Mouse (Mus musculus) hindbrain, embryonic 10.5 days (tissue): Measurements from ENCODE around the gene Nme7. TPM values are rescaled to one million over a fixed set of nuclear protein-coding genes. Genes with fewer than 3 reads are reported as not detected.
A peak's percentile ranks its signal among the peaks of the same experiment; 100 is the strongest.

Source experiments
- DNase-seq: peaks from one replicate; pipeline ENCODE4 v3.0.0-alpha.2; 2017; ENCODE audit warnings: low spot score
- H3K27ac ChIP-seq: fragments of 300-500 bp; sonication (generic); 2 replicates; pipeline ENCODE4 v1.5.1; 2016; ENCODE audit warnings: mild to moderate bottlenecking, moderate library complexity
- H3K27me3 ChIP-seq: fragments of 300-500 bp; sonication (generic); 2 replicates; pipeline ENCODE4 v1.6.1; 2016; ENCODE audit warnings: mild to moderate bottlenecking; ENCODE audit not compliant: poor library complexity, insufficient read depth, severe bottlenecking
- H3K36me3 ChIP-seq: fragments of 300-500 bp; sonication (generic); 2 replicates; pipeline ENCODE4 v1.6.1; 2016; ENCODE audit warnings: mild to moderate bottlenecking, moderate library complexity
- H3K4me1 ChIP-seq: fragments of 300-500 bp; sonication (generic); replicated peaks from 2 replicates; pipeline ENCODE4 v1.6.1; 2016; ENCODE audit warnings: mild to moderate bottlenecking
- H3K4me3 ChIP-seq: fragments of 300-500 bp; sonication (generic); 2 replicates; pipeline ENCODE4 v1.5.1; 2016; ENCODE audit warnings: mild to moderate bottlenecking, moderate library complexity
- H3K9me3 ChIP-seq: fragments of 300-500 bp; sonication (generic); 2 replicates; pipeline ENCODE4 v1.6.1; 2016; ENCODE audit warnings: mild to moderate bottlenecking, moderate library complexity
- WGBS: fragments of 180-500 bp; shearing (Covaris S2); methylation state at CpG from one replicate; pipeline ENCODE4 v1.1.7; 2016; 5-methylcytosine and 5-hydroxymethylcytosine counted together
- polyA plus RNA-seq: library from polyadenylated mRNA; unstranded; fragments of >200 nt; fragmentation: Nextera tagmentation; extraction: Ambion mirVana; gene quantifications from 2 replicates; pipeline ENCODE4 v1.2.1, GENCODE M21; 2016

The Nme7 gene
- polyA plus RNA-seq, 1 experiment from 2014 or later, result 31.8 TPM

GRCm38 (mm10) chr1:164450644-164451043 is 146.7 kb downstream of the Nme7 start:
- Histone ChIP-seq H3K36me3 (peaks cover 64% of the 10 kb centered on the region), H3K9me3 (no peaks in the 10 kb centered on the region), H3K27me3 (peaks cover 1% of the 10 kb centered on the region), H3K27ac (no peak overlapping the region), H3K4me3 (no peak overlapping the region), H3K4me1 (peaks cover 19% of the 10 kb centered on the region)
- 88% methylated on average over 4 of the region's 4 CpGs for WGBS
- no peak for DNase-seq

- peaks cover 8% of the 10 kb centered on the region for H3K27me3 ChIP-seq
- no peak overlapping the region for H3K27ac ChIP-seq
- DNase-seq, result no peak
- WGBS, result 89% methylated on average over 5 of the region's 5 CpGs
- H3K4me3 ChIP-seq, result no peak overlapping the region
- H3K36me3 ChIP-seq, result peaks cover 57% of the 10 kb centered on the region
- no peaks in the 10 kb centered on the region for H3K9me3 ChIP-seq
- peaks cover 26% of the 10 kb centered on the region for H3K4me1 ChIP-seq
Measured at GRCm38 (mm10) chr1:164451346-164451745, 147.4 kb downstream of the Nme7 start.

- Histone ChIP-seq H3K4me3 (no peak overlapping the region), H3K36me3 (peaks cover 52% of the 10 kb centered on the region), H3K9me3 (no peaks in the 10 kb centered on the region), H3K27ac (no peak overlapping the region), H3K27me3 (peaks cover 16% of the 10 kb centered on the region), H3K4me1 (peaks cover 37% of the 10 kb centered on the region)
- no peak for DNase-seq
- 90% methylated on average over 6 of the region's 6 CpGs for WGBS
Measured at GRCm38 (mm10) chr1:164452580-164452979, 148.7 kb downstream of the Nme7 start.

GRCm38 (mm10) chr1:164453146-164453545 is 149.2 kb downstream of the Nme7 start:
- Histone ChIP-seq H3K4me3 (no peak overlapping the region), H3K27me3 (peaks cover 16% of the 10 kb centered on the region), H3K27ac (no peak overlapping the region), H3K36me3 (peaks cover 49% of the 10 kb centered on the region), H3K9me3 (no peaks in the 10 kb centered on the region), H3K4me1 (peaks cover 43% of the 10 kb centered on the region)
- 93% methylated on average over 8 of the region's 8 CpGs for WGBS
- DNase-seq, result no peak

GRCm38 (mm10) chr1:164453739-164454138 is 149.8 kb downstream of the Nme7 start:
- 91% methylated on average over 5 of the region's 5 CpGs for WGBS
- H3K27me3 ChIP-seq, result peaks cover 20% of the 10 kb centered on the region
- peaks cover 47% of the 10 kb centered on the region for H3K36me3 ChIP-seq
- no peak for DNase-seq
- H3K27ac ChIP-seq, result no peak overlapping the region
- peaks cover 49% of the 10 kb centered on the region for H3K4me1 ChIP-seq
- no peaks in the 10 kb centered on the region for H3K9me3 ChIP-seq
- H3K4me3 ChIP-seq, result no peak overlapping the region

GRCm38 (mm10) chr1:164454747-164455400 is 151.0 kb downstream of the Nme7 start:
- 46% methylated on average over 14 of the region's 14 CpGs for WGBS
- H3K4me3 ChIP-seq, result peak overlapping the region; percentile 34

GRCm38 (mm10) chr1:164455614-164456013 is 151.7 kb downstream of the Nme7 start:
- Histone ChIP-seq H3K4me1 (peaks cover 51% of the 10 kb centered on the region), H3K4me3 (peak overlapping the region; percentile 74), H3K27ac (no peak overlapping the region), H3K27me3 (peaks cover 38% of the 10 kb centered on the region), H3K36me3 (peaks cover 32% of the 10 kb centered on the region), H3K9me3 (no peaks in the 10 kb centered on the region)
- DNase-seq, result no peak
- WGBS, result 73% methylated on average over 7 of the region's 7 CpGs

More at GRCm38 (mm10) chr1:164454747-164455400, 151.0 kb downstream of the Nme7 start:
- H3K27me3 ChIP-seq, result peaks cover 31% of the 10 kb centered on the region
- H3K9me3 ChIP-seq, result no peaks in the 10 kb centered on the region
- peaks cover 37% of the 10 kb centered on the region for H3K36me3 ChIP-seq
- no peak overlapping the region for H3K27ac ChIP-seq
- DNase-seq, result peak; percentile 23
- peaks cover 51% of the 10 kb centered on the region for H3K4me1 ChIP-seq

- H3K27me3 ChIP-seq, result peaks cover 42% of the 10 kb centered on the region
- H3K36me3 ChIP-seq, result peaks cover 27% of the 10 kb centered on the region
- DNase-seq, result no peak
Measured at GRCm38 (mm10) chr1:164456065-164456464, 152.1 kb downstream of the Nme7 start.

GRCm38 (mm10) chr1:164456731-164457130 is 152.8 kb downstream of the Nme7 start:
- Histone ChIP-seq H3K27ac (peak overlapping the region; percentile 42), H3K27me3 (peaks cover 46% of the 10 kb centered on the region), H3K4me1 (peaks cover 52% of the 10 kb centered on the region), H3K4me3 (peak overlapping the region; percentile 74), H3K9me3 (no peaks in the 10 kb centered on the region), H3K36me3 (peaks cover 21% of the 10 kb centered on the region)
- no peak for DNase-seq
- 5% methylated on average over 8 of the region's 8 CpGs for WGBS

More at GRCm38 (mm10) chr1:164456065-164456464, 152.1 kb downstream of the Nme7 start:
- H3K4me1 ChIP-seq, result peaks cover 51% of the 10 kb centered on the region
- H3K9me3 ChIP-seq, result no peaks in the 10 kb centered on the region
- H3K4me3 ChIP-seq, result peak overlapping the region; percentile 74
- H3K27ac ChIP-seq, result peak overlapping the region; percentile 12; the same call in 1 of the 2 replicates
- 23% methylated on average over 6 of the region's 6 CpGs for WGBS

- Histone ChIP-seq H3K9me3 (no peaks in the 10 kb centered on the region), H3K4me3 (peak overlapping the region; percentile 74), H3K27ac (peak overlapping the region; percentile 92), H3K36me3 (peaks cover 11% of the 10 kb centered on the region), H3K27me3 (peaks cover 46% of the 10 kb centered on the region), H3K4me1 (peaks cover 54% of the 10 kb centered on the region)
- WGBS, result under 1% methylated on average over 71 of the region's 76 CpGs
- DNase-seq, result peak; percentile 79
Measured at GRCm38 (mm10) chr1:164457531-164458244, 153.8 kb downstream of the Nme7 start.

GRCm38 (mm10) chr1:164458245-164458613 is 154.3 kb downstream of the Nme7 start, which contains the start of gene Atp1b1:
TSS of gene Atp1b1 (minus strand) at chr1:164458355.
- peak within 1 kb of the TSS; percentile 92 for H3K27ac ChIP-seq
- peak; percentile 86 for DNase-seq
- H3K36me3 ChIP-seq, result peaks cover 6% of the 10 kb centered on the region
- peaks cover 46% of the 10 kb centered on the region for H3K27me3 ChIP-seq
- no peaks in the 10 kb centered on the region for H3K9me3 ChIP-seq
- under 1% methylated on average over 35 of the region's 35 CpGs for WGBS
- H3K4me1 ChIP-seq, result peaks cover 54% of the 10 kb centered on the region
- H3K4me3 ChIP-seq, result peak within 1 kb of the TSS; percentile 74

- peak overlapping the region; percentile 92 for H3K27ac ChIP-seq
Measured at GRCm38 (mm10) chr1:164458621-164459051, 154.7 kb downstream of the Nme7 start.

More at GRCm38 (mm10) chr1:164458621-164459051, 154.7 kb downstream of the Nme7 start:
- peaks cover 54% of the 10 kb centered on the region for H3K4me1 ChIP-seq
- peaks cover 46% of the 10 kb centered on the region for H3K27me3 ChIP-seq
- peak overlapping the region; percentile 74 for H3K4me3 ChIP-seq
- no peak for DNase-seq
- peaks cover 2% of the 10 kb centered on the region; the same call in 1 of the 2 replicates for H3K36me3 ChIP-seq
- 3% methylated on average over 22 of the region's 22 CpGs for WGBS
- H3K9me3 ChIP-seq, result no peaks in the 10 kb centered on the region
